In the genomic region with DNA sequence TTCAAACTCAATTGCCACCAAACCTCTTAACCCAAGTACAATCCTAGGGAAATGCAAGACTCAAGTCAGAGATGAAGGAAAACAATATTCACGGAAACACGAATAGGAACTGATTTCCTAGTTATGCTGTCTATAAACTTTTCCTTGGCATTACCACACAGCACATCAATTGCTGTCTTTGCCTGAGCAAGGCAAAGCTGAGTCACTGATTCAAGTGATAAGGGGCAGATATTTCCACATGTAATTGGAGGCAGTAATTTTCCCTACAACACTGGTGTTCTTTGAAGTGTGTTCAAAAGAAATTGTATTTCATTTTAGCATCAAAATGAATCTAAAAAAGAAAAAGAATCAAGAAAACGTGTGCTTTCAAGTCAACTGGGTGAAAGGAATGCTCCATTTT, we compare ENCODE assay signal across 24 mouse cellular contexts.
DNase-seq lines count a peak whose midpoint lies in the region; ATAC-seq and TF ChIP-seq lines count a peak whose summit lies in the region.
"Had no signal": no experiment of that assay in that cellular context is flagged by ENCODE, and none has a peak within 500 bp of the region (broad histone marks: within the 10 kb centered on the region; RNA-seq: fewer than 3 reads in every experiment).

No protein-coding gene starts in this region.

- H3K36me3 ChIP-seq in intestine, embryonic 15.5 days: no peaks in the 10 kb centered on the region
- H3K36me3 ChIP-seq in intestine, postnatal 0 days (ENCODE audit: control insufficient read depth, insufficient read depth): no peaks in the 10 kb centered on the region
- H3K36me3 ChIP-seq: embryonic facial prominence, embryonic 10.5 days; embryonic facial prominence, embryonic 12.5 days; forebrain, embryonic 15.5 days; G1E had no signal

- no peaks in the 10 kb centered on the region for H3K9me3 ChIP-seq in intestine, embryonic 15.5 days
- no peaks in the 10 kb centered on the region for H3K9me3 ChIP-seq in intestine, postnatal 0 days (ENCODE audit: control insufficient read depth)
- H3K9me3 ChIP-seq: embryonic facial prominence, embryonic 10.5 days; embryonic facial prominence, embryonic 12.5 days; forebrain, embryonic 13.5 days; forebrain, embryonic 15.5 days had no signal

- peak; percentile 74; the same call in 1 of the 2 replicates for ATAC-seq in intestine, embryonic 15.5 days
- 0 out of 2 replicates have a peak, but pooled peaks have one; percentile 47 for ATAC-seq in intestine, postnatal 0 days
- ATAC-seq: activated CD4-positive, CD25-positive, alpha-beta regulatory T cell, adult 4 months; CD4-positive, CD25-positive, alpha-beta regulatory T cell, adult 4 months; forebrain, embryonic 13.5 days; forebrain, embryonic 15.5 days; Patski had no signal

- no peak overlapping the region for H3K4me3 ChIP-seq in intestine, embryonic 15.5 days (replicated peaks)
- H3K4me3 ChIP-seq in intestine, postnatal 0 days (ENCODE audit: low read depth, low read length): no peak overlapping the region
- H3K4me3 ChIP-seq: embryonic facial prominence, embryonic 10.5 days; embryonic facial prominence, embryonic 12.5 days; forebrain, embryonic 13.5 days; forebrain, embryonic 15.5 days had no signal

- no peaks in the 10 kb centered on the region for H3K4me1 ChIP-seq in intestine, embryonic 15.5 days (replicated peaks)
- H3K4me1 ChIP-seq in intestine, postnatal 0 days (replicated peaks; ENCODE audit: control insufficient read depth, insufficient read depth, low read length): no peaks in the 10 kb centered on the region
- H3K4me1 ChIP-seq: embryonic facial prominence, embryonic 10.5 days; embryonic facial prominence, embryonic 12.5 days; forebrain, embryonic 13.5 days; forebrain, embryonic 15.5 days had no signal

- peak; percentile 14 to 81 for DNase-seq in adrenal gland, adult (ENCODE audit: inconsistent age in 2 of 2, low spot score in 1 of 2)
- no peak for DNase-seq in adrenal gland, postnatal 25 days
- peak; percentile 30 for DNase-seq in adrenal gland, adult 8-10 months
- DNase-seq in adrenal gland, adult 18-20 months (ENCODE audit: low spot score in 2 of 2): no peak
- DNase-seq in thymus, postnatal 14 days: no peak
- no peak for DNase-seq in urinary bladder, postnatal 10 days (ENCODE audit: low spot score)
- DNase-seq: B cell, adult 2 months; cerebellum, adult 11-12 months; cerebellum, adult 2 months; cerebellum, adult 9-10 months; cerebellum, postnatal 10 days; cerebellum, postnatal 25 days; forebrain, postnatal 0 days had no signal

- H3K27ac ChIP-seq in intestine, embryonic 15.5 days: no peak overlapping the region
- H3K27ac ChIP-seq in intestine, postnatal 0 days (ENCODE audit: low read depth, low read length): no peak overlapping the region
- H3K27ac ChIP-seq: embryonic facial prominence, embryonic 10.5 days; embryonic facial prominence, embryonic 12.5 days; forebrain, embryonic 13.5 days; forebrain, embryonic 15.5 days had no signal

- no peak for TF ChIP-seq CTCF in intestine, postnatal 0 days (IDR thresholded peaks at IDR 0.05; ENCODE audit: low read depth)

- no peak overlapping the region for H3K9ac ChIP-seq in intestine, embryonic 15.5 days
- no peak overlapping the region for H3K9ac ChIP-seq in intestine, postnatal 0 days (ENCODE audit: low read depth, low read length)
- H3K9ac ChIP-seq: embryonic facial prominence, embryonic 12.5 days; forebrain, embryonic 13.5 days; forebrain, embryonic 15.5 days; forebrain, postnatal 0 days had no signal

- no peaks in the 10 kb centered on the region for H3K27me3 ChIP-seq in intestine, embryonic 15.5 days (replicated peaks)
- no peaks in the 10 kb centered on the region for H3K27me3 ChIP-seq in intestine, postnatal 0 days (replicated peaks; ENCODE audit: control insufficient read depth, insufficient read depth, low read length)
- H3K27me3 ChIP-seq: CH12.LX; embryonic facial prominence, embryonic 12.5 days; forebrain, embryonic 13.5 days; forebrain, embryonic 15.5 days had no signal

- 60% methylated on average over 3 of the region's 3 CpGs for WGBS in intestine, embryonic 15.5 days
- 41% methylated on average over 3 of the region's 3 CpGs for WGBS in intestine, postnatal 0 days

- H3K4me2 ChIP-seq in intestine, embryonic 15.5 days (replicated peaks): no peak overlapping the region
- no peak overlapping the region for H3K4me2 ChIP-seq in intestine, postnatal 0 days (replicated peaks; ENCODE audit: low read depth)
- H3K4me2 ChIP-seq: embryonic facial prominence, embryonic 12.5 days; forebrain, embryonic 13.5 days; forebrain, embryonic 15.5 days had no signal

Comparison
In these comparisons a context has a peak if more than half of its experiments do, and no peak if none do; other contexts are left out.
1. DNase-seq: peak in adrenal gland, adult (2 of 2) and adrenal gland, adult 8-10 months (single experiment); none in adrenal gland, postnatal 25 days (single experiment), adrenal gland, adult 18-20 months (0 of 2), thymus, postnatal 14 days (single experiment) and urinary bladder, postnatal 10 days (single experiment).